Mouse (Mus musculus) layer of hippocampus, adult 8-10 months (tissue): ENCODE measurements around the gene Gm3033. TPM values are rescaled to one million over a fixed set of nuclear protein-coding genes. Genes with fewer than 3 reads are reported as not detected.
"Not testable (repeated sequence)": the region's sequence is repeated elsewhere in the genome, so short reads cannot be mapped to it uniquely, and the experiment has no call there.

Experiments used
- DNase-seq, 2 experiments: peaks; one replicate each; pipeline ENCODE4 v3.0.0; 2022; ENCODE audit warnings: low spot score in 2 of 2
- total RNA-seq, 4 experiments: library from RNA; stranded (reverse); gene quantifications; 2 replicates each; pipeline ENCODE4 v1.2.4; 2022

The Gm3033 gene
- total RNA-seq: 1 to 10 TPM in 1 of 4 experiments, not detected in 3; 1.1 TPM

GRCm38 (mm10) chr14:3845945-3846344 is at the start of gene Gm3033:
TSS of gene Gm3033 (plus strand) at chr14:3846245.
- DNase-seq: not testable (repeated sequence)

GRCm38 (mm10) chr14:3809774-3810173 is 36.3 kb upstream of the Gm3033 start, which contains the start of gene Gm3002:
TSS of gene Gm3002 (plus strand) at chr14:3810074.
- not testable (repeated sequence) for DNase-seq

GRCm38 (mm10) chr14:3883872-3884271 is 37.8 kb downstream of the Gm3033 start, which contains the start of gene Gm2916:
TSS of gene Gm2916 (plus strand) at chr14:3884172.
- DNase-seq: not testable (repeated sequence)

Other genes starting within 250 kb of the Gm3033 start
- not detected for gene Gm3012, start 211.7 kb upstream of the Gm3033 start, total RNA-seq
- gene Gm3020, start 194.2 kb upstream of the Gm3033 start, total RNA-seq: 1 to 10 TPM; 2.5 to 5.5 (median 3.5) TPM
- not detected for gene Gm3043, start 157.5 kb upstream of the Gm3033 start, total RNA-seq
- gene Gm3002, start 36.2 kb upstream of the Gm3033 start, total RNA-seq: 1 to 10 TPM in 2 of 4 experiments, under 1 TPM in 1, not detected in 1; 0.85 to 2.6 (median 1.5) TPM
- under 1 TPM in 1 of 4 experiments, not detected in 3; 0.30 TPM for gene Gm2916, start 37.9 kb downstream of the Gm3033 start, total RNA-seq
- gene Gm3029, start 85.5 kb downstream of the Gm3033 start, total RNA-seq: not detected
- gene Gm3095, start 117.3 kb downstream of the Gm3033 start, total RNA-seq: under 1 TPM in 2 of 4 experiments, not detected in 2; 0.55 to 0.58 TPM
- gene Gm3099, start 152.1 kb downstream of the Gm3033 start, total RNA-seq: under 1 TPM in 1 of 4 experiments, not detected in 3; 0.24 TPM
- gene Gm5796, start 177.7 kb downstream of the Gm3033 start, total RNA-seq: 10 to 100 TPM in 1 of 4 experiments, 1 to 10 TPM in 3; 2.7 to 11.4 (median 5.3) TPM
- 1 to 10 TPM in 1 of 4 experiments, under 1 TPM in 3; 0.48 to 1.1 (median 0.62) TPM for gene Gm3115, start 237.9 kb downstream of the Gm3033 start, total RNA-seq